In the genomic region with DNA sequence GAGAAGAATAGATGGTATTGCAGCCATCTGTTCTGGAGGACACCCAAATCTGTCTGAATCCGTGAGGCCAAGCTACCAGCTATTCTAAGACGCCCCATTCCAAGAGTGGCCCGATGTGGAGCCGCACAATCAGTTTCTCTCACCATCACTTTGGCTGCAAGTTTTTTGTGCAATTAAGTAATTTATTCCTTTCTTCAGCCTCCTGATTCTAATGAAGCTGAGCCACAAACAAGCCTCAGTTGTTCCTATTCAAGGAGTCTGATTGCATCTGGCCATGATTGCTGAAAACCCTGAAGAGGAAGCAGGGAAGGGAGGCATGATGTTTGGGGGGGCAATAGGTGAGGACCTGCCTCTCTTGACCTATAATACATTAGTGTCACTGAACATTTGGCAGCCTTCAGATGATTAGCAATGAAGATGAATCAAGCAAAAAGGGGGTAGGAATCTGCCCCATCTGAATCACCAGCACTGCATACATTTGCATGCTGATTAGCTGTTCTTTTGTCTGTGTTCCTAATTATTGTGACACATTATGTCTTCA, we compare ENCODE assay signal across 11 mouse cellular contexts.
DNase-seq lines count a peak whose midpoint lies in the region; ATAC-seq lines count a peak whose summit lies in the region.
"Had no signal": no experiment of that assay in that cellular context is flagged by ENCODE, and none has a peak within 500 bp of the region (broad histone marks: within the 10 kb centered on the region; RNA-seq: fewer than 3 reads in every experiment).

No protein-coding gene starts in this region.

- H3K4me2 ChIP-seq in forebrain, embryonic 15.5 days (replicated peaks): no peak overlapping the region
- H3K4me2 ChIP-seq in neural tube, embryonic 12.5 days (replicated peaks): no peak overlapping the region

- no peak overlapping the region for H3K9ac ChIP-seq in forebrain, embryonic 15.5 days (replicated peaks)
- H3K9ac ChIP-seq in neural tube, embryonic 12.5 days: no peak overlapping the region
- H3K9ac ChIP-seq: liver, embryonic 14.5 days had no signal

- peak overlapping the region; percentile 71; the same call in 1 of the 2 replicates for H3K27ac ChIP-seq in forebrain, embryonic 10.5 days
- peak overlapping the region; percentile 91 for H3K27ac ChIP-seq in forebrain, embryonic 15.5 days (replicated peaks)
- H3K27ac ChIP-seq in neural tube, embryonic 12.5 days: no peak overlapping the region
- H3K27ac ChIP-seq: liver, embryonic 14.5 days had no signal

- no peaks in the 10 kb centered on the region for H3K9me3 ChIP-seq in forebrain, embryonic 10.5 days
- H3K9me3 ChIP-seq in forebrain, embryonic 15.5 days: no peaks in the 10 kb centered on the region
- H3K9me3 ChIP-seq in neural tube, embryonic 12.5 days: no peaks in the 10 kb centered on the region

- no peak overlapping the region for H3K4me3 ChIP-seq in forebrain, embryonic 10.5 days
- H3K4me3 ChIP-seq in forebrain, embryonic 15.5 days: no peak overlapping the region
- H3K4me3 ChIP-seq in neural tube, embryonic 12.5 days: no peak overlapping the region
- H3K4me3 ChIP-seq: erythroblast, embryonic 14.5 days had no signal

- DNase-seq in forebrain, embryonic 10.5 days (ENCODE audit: extremely low spot score, low spot score): no peak
- DNase-seq in layer of hippocampus, adult 9-10 months (ENCODE audit: low spot score): peak; percentile 36
- DNase-seq in spleen, adult 12 weeks (ENCODE audit: low spot score): no peak
- no peak for DNase-seq in heart, adult 18-20 months
- DNase-seq: cerebellum, adult 8-10 months had no signal

- WGBS in forebrain, embryonic 10.5 days: 78% methylated on average over 4 of the region's 4 CpGs
- WGBS in forebrain, embryonic 15.5 days: 12% methylated on average over 4 of the region's 4 CpGs
- WGBS in neural tube, embryonic 12.5 days: 46% methylated on average over 4 of the region's 4 CpGs

- ATAC-seq in forebrain, embryonic 15.5 days (replicated peaks): peak; percentile 80
- 0 out of 2 replicates have a peak, but pooled peaks have one; percentile 42 for ATAC-seq in neural tube, embryonic 12.5 days (ENCODE audit: low FRiP score, low read depth)
- ATAC-seq in CD4-positive, CD25-positive, alpha-beta regulatory T cell, adult 4 months: no peak

- no peaks in the 10 kb centered on the region for H3K36me3 ChIP-seq in forebrain, embryonic 10.5 days (replicated peaks)
- H3K36me3 ChIP-seq in forebrain, embryonic 15.5 days: no peaks in the 10 kb centered on the region
- no peaks in the 10 kb centered on the region for H3K36me3 ChIP-seq in neural tube, embryonic 12.5 days
- H3K36me3 ChIP-seq: G1E had no signal

- peaks cover 54% of the 10 kb centered on the region for H3K4me1 ChIP-seq in forebrain, embryonic 10.5 days
- H3K4me1 ChIP-seq in forebrain, embryonic 15.5 days: peaks cover 55% of the 10 kb centered on the region
- peaks cover 39% of the 10 kb centered on the region for H3K4me1 ChIP-seq in neural tube, embryonic 12.5 days

- H3K27me3 ChIP-seq in forebrain, embryonic 10.5 days (ENCODE audit: poor library complexity, severe bottlenecking): 0 out of 2 replicates have a peak, but pooled peaks cover 4% of the 10 kb centered on the region
- no peaks in the 10 kb centered on the region; the same call in 1 of the 2 replicates for H3K27me3 ChIP-seq in forebrain, embryonic 15.5 days
- no peaks in the 10 kb centered on the region for H3K27me3 ChIP-seq in neural tube, embryonic 12.5 days (replicated peaks)
